Mouse (Mus musculus) hindbrain, embryonic 16.5 days (tissue): ENCODE results near the gene Gm49425. TPM values are rescaled to one million over a fixed set of nuclear protein-coding genes. Genes with fewer than 3 reads are reported as not detected.
"Not testable (repeated sequence)": the region's sequence is repeated elsewhere in the genome, so short reads cannot be mapped to it uniquely, and the experiment has no call there.

Experiments
- ATAC-seq: fragments of 200-750 bp; cut with Nextera tagmentation; 2 replicates; pipeline ENCODE4 v1.8.0; 2017; ENCODE audit warnings: moderate TSS enrichment, moderate library complexity
- H3K27ac ChIP-seq: fragments of 300-500 bp; sonication (generic); 2 replicates; pipeline ENCODE4 v1.5.1; 2014; ENCODE audit warnings: low read depth, mild to moderate bottlenecking, control low read depth, low read length, moderate library complexity
- H3K27me3 ChIP-seq: fragments of 300-500 bp; sonication (generic); replicated peaks from 2 replicates; pipeline ENCODE4 v1.6.1; 2014; ENCODE audit warnings: low read length; ENCODE audit not compliant: control insufficient read depth, insufficient read depth
- H3K36me3 ChIP-seq: fragments of 300-500 bp; sonication (generic); 2 replicates; pipeline ENCODE4 v1.6.1; 2014; ENCODE audit warnings: mild to moderate bottlenecking, low read length, moderate library complexity, mixed read lengths; ENCODE audit not compliant: control insufficient read depth, insufficient read depth
- H3K4me1 ChIP-seq: fragments of 300-500 bp; sonication (generic); 2 replicates; pipeline ENCODE4 v1.6.1; 2014; ENCODE audit warnings: low read depth, low read length; ENCODE audit not compliant: control insufficient read depth, insufficient read depth
- H3K4me2 ChIP-seq: fragments of 300-500 bp; sonication (generic); 2 replicates; pipeline ENCODE4 v1.6.1; 2014; ENCODE audit warnings: mild to moderate bottlenecking, low read length, control low read depth, moderate library complexity
- H3K4me3 ChIP-seq: fragments of 300-500 bp; sonication (generic); 2 replicates; pipeline ENCODE4 v1.5.1; 2014; ENCODE audit warnings: mild to moderate bottlenecking, low read length, control low read depth, moderate library complexity
- H3K9ac ChIP-seq: fragments of 300-500 bp; sonication (generic); 2 replicates; pipeline ENCODE4 v1.6.1; 2014; ENCODE audit warnings: low read depth, mild to moderate bottlenecking, control low read depth, low read length, moderate library complexity
- H3K9me3 ChIP-seq: fragments of 300-500 bp; sonication (generic); 2 replicates; pipeline ENCODE4 v1.6.1; 2014; ENCODE audit warnings: mild to moderate bottlenecking, low read length, moderate library complexity; ENCODE audit not compliant: control insufficient read depth
- WGBS: fragments of 180-500 bp; shearing (Covaris S2); extraction: QIAGEN DNeasy Blood & Tissue Kit; methylation state at CpG from one replicate; pipeline ENCODE4 v1.1.7; 2014; 5-methylcytosine and 5-hydroxymethylcytosine counted together
- polyA plus RNA-seq: library from polyadenylated mRNA; unstranded; fragments of >200 nt; fragmentation: Nextera tagmentation; extraction: Ambion mirVana; gene quantifications from 2 replicates; pipeline ENCODE4 v1.2.1, GENCODE M21; 2015

Gene Gm49425
- not detected in 2 replicates for polyA plus RNA-seq

DNA sequence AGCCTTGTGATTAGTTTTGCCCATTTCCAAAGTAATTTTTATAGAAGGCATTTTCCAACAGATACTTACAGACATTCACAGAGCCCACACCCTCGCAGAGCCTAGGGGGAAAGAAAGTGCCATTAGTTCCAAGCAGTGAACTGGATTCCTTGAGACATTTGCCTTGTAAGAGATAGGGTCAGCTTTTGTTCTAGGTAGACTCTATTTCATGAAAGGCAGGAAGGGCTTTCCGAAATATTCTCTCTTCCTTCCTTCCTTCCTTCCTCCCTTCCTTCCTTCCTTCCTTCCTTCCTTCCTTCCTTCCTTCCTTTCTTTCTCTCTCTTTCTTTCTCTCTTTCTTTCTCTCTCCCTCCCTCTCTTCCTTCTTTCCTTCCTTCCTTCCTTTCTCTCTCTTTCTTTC lies at the start of gene Gm49425:
Gene Gm49425, minus strand, starts transcription at position 101 of the 400 bp plus-strand sequence.
- WGBS: 86% methylated on average over 2 of the region's 2 CpGs
- H3K27me3 ChIP-seq, H3K36me3 ChIP-seq, H3K27ac ChIP-seq, H3K4me3 ChIP-seq, H3K4me2 ChIP-seq, H3K9ac ChIP-seq, ATAC-seq, H3K4me1 ChIP-seq, H3K9me3 ChIP-seq: not testable (repeated sequence)

DNA sequence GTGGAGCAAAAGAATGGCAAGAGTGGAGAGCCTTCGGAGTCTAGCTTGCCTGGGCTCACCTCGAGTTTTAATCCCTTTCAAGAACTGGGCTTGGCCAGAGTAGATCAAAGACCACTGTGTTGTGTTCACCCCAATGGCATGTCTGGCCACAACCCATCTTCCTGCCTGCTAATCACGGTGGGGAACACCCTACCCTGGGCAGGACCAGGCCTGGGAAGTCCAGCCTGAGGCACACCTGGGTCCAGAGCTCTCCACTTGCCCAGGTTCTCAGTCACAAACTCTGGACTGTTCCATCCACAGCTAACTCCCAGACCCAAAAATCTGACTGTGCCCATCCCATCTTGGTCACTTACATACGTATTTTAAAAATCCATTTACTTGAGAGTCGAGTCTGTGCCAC lies 45.8 kb upstream of the Gm49425 start, which contains the start of gene Krt90:
Gene Krt90, minus strand, starts transcription at position 101 of the 400 bp plus-strand sequence.
- Histone ChIP-seq H3K9me3 (no peaks in the 10 kb centered on the region), H3K9ac (no peak within 1 kb of the TSS), H3K4me1 (no peaks in the 10 kb centered on the region; the same call in 1 of the 2 replicates), H3K36me3 (no peaks in the 10 kb centered on the region), H3K27me3 (no peaks in the 10 kb centered on the region), H3K4me3 (no peak within 1 kb of the TSS), H3K27ac (no peak within 1 kb of the TSS), H3K4me2 (no peak within 1 kb of the TSS)
- WGBS: 74% methylated on average over 5 of the region's 5 CpGs
- ATAC-seq: no peak

DNA sequence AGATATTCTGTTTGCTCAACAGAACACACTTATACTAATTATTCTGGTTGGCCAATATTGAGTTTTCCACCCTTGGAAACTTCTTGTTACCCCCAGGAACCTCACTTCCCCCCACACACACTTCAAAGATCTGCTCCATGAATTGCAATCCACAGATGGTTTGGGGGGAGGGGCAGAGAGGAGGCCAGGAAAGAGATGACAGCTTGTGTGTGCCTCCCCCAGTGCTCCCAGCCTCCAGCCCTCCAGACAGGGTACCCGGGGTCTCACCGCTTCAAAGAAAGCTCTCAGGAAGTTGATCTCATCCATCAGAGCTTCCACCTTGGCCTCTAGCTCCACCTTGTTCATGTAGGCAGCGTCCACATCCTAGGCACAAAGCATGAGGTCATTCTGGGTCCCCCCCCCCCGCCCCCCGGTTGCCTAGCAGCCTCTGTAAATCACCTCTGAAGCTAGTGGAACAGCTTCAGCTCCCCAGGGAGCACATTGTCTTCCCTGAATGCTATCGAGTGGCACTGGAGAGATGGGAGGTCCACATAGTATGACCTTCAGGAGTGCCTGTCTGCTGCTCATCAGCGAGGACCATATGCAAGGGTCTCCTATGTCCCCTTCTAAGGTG lies 41.1 kb upstream of the Gm49425 start:
- peaks cover 2% of the 10 kb centered on the region for H3K4me1 ChIP-seq
- no peaks in the 10 kb centered on the region for H3K36me3 ChIP-seq
- no peak for ATAC-seq
- no peaks in the 10 kb centered on the region for H3K9me3 ChIP-seq
- no peaks in the 10 kb centered on the region for H3K27me3 ChIP-seq
- no peak overlapping the region for H3K9ac ChIP-seq
- H3K4me3 ChIP-seq: no peak overlapping the region
- H3K27ac ChIP-seq: no peak overlapping the region
- H3K4me2 ChIP-seq: no peak overlapping the region
- WGBS: 8% methylated on average over 7 of the region's 7 CpGs

- no peak overlapping the region for H3K27ac ChIP-seq
- WGBS: 0% methylated on average over 11 of the region's 11 CpGs
- no peaks in the 10 kb centered on the region for H3K36me3 ChIP-seq
- peak overlapping the region; percentile 47 for H3K4me2 ChIP-seq
- peak; percentile 70 for ATAC-seq
- peaks cover 8% of the 10 kb centered on the region for H3K4me1 ChIP-seq
- peak overlapping the region; percentile 36; the same call in 1 of the 2 replicates for H3K9ac ChIP-seq
- peaks cover 3% of the 10 kb centered on the region; the same call in 1 of the 2 replicates for H3K27me3 ChIP-seq
- H3K9me3 ChIP-seq: no peaks in the 10 kb centered on the region
- peak overlapping the region; percentile 18 for H3K4me3 ChIP-seq
Observed at GRCm38 (mm10) chr15:101553169-101553568, 36.1 kb upstream of the Gm49425 start.

DNA sequence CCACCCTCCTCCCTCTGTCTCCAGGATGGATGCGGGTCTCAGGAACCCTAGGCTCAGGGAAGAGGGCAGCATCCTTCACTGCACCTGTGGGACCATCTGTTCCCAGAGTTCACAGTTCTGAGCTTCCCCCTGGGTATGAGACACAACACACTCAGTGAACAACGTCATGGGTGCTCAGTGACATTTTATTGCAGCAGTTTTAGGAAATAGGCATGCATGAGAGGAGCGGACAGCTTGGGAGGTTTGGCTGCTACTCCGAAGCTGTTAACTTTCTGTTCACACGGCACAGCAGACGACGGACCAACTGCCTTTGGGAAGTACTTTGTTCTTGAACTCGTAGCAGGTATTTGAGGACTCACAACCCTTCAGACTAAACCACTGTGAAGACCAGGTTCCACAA lies 35.1 kb upstream of the Gm49425 start:
- Histone ChIP-seq H3K36me3 (no peaks in the 10 kb centered on the region), H3K27ac (no peak overlapping the region), H3K9ac (no peak overlapping the region), H3K4me3 (no peak overlapping the region), H3K4me1 (peaks cover 8% of the 10 kb centered on the region), H3K9me3 (no peaks in the 10 kb centered on the region), H3K4me2 (no peak overlapping the region), H3K27me3 (peaks cover 4% of the 10 kb centered on the region; the same call in 1 of the 2 replicates)
- ATAC-seq: no peak
- WGBS: 84% methylated on average over 8 of the region's 8 CpGs

GRCm38 (mm10) chr15:101550567-101550966 lies 33.5 kb upstream of the Gm49425 start, which contains the start of gene Krt82:
TSS of gene Krt82 (minus strand) at chr15:101550667.
- Histone ChIP-seq H3K36me3 (no peaks in the 10 kb centered on the region), H3K9me3 (no peaks in the 10 kb centered on the region), H3K9ac (no peak within 1 kb of the TSS), H3K4me2 (no peak within 1 kb of the TSS), H3K4me1 (peaks cover 8% of the 10 kb centered on the region), H3K4me3 (no peak within 1 kb of the TSS), H3K27ac (no peak within 1 kb of the TSS), H3K27me3 (peaks cover 4% of the 10 kb centered on the region; the same call in 1 of the 2 replicates)
- no peak for ATAC-seq
- 86% methylated on average over 7 of the region's 7 CpGs for WGBS

- no peak for ATAC-seq
- H3K36me3 ChIP-seq: no peaks in the 10 kb centered on the region
- no peak overlapping the region for H3K4me3 ChIP-seq
- H3K4me1 ChIP-seq: no peaks in the 10 kb centered on the region
- H3K9me3 ChIP-seq: no peaks in the 10 kb centered on the region
- no peak overlapping the region for H3K27ac ChIP-seq
- H3K9ac ChIP-seq: no peak overlapping the region
- 0 out of 2 replicates have a peak, but pooled peaks cover 2% of the 10 kb centered on the region for H3K27me3 ChIP-seq
- H3K4me2 ChIP-seq: no peak overlapping the region
- WGBS: 69% methylated on average over 3 of the region's 3 CpGs
Observed at GRCm38 (mm10) chr15:101544478-101544877, 27.4 kb upstream of the Gm49425 start.

DNA sequence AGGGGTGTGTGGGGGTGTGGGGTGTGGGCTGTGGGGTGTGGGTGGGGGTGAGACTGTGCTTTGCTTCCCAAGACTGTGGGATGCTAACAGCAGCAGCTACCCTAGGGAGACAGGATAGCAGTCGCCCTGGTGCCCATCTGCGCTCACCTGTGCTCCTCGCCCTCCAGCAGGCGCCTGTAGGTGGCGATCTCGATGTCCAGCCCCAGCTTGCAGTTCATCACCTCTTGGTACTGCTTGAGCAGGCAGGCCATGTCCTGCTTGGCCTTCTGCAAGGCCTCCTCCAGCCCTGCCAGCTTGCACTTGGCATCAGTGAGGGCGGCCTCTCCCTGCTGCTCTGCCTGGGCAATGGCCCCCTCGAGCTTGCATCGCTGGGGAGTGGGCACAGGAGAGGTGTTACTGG lies 25.5 kb upstream of the Gm49425 start:
- no peaks in the 10 kb centered on the region for H3K36me3 ChIP-seq
- no peak overlapping the region for H3K4me3 ChIP-seq
- ATAC-seq: no peak
- no peak overlapping the region for H3K27ac ChIP-seq
- no peaks in the 10 kb centered on the region for H3K4me1 ChIP-seq
- WGBS: 55% methylated on average over 9 of the region's 9 CpGs
- no peak overlapping the region for H3K4me2 ChIP-seq
- no peaks in the 10 kb centered on the region for H3K27me3 ChIP-seq
- no peaks in the 10 kb centered on the region for H3K9me3 ChIP-seq
- H3K9ac ChIP-seq: no peak overlapping the region

GRCm38 (mm10) chr15:101538580-101538900 lies 21.5 kb upstream of the Gm49425 start:
- WGBS: 70% methylated on average over 4 of the region's 4 CpGs
- Histone ChIP-seq H3K36me3 (no peaks in the 10 kb centered on the region), H3K4me2 (no peak overlapping the region), H3K27me3 (no peaks in the 10 kb centered on the region), H3K4me3 (no peak overlapping the region), H3K9me3 (no peaks in the 10 kb centered on the region), H3K27ac (no peak overlapping the region), H3K9ac (no peak overlapping the region), H3K4me1 (no peaks in the 10 kb centered on the region)
- no peak for ATAC-seq
